Mouse (Mus musculus): ENCODE data around the gene Eya3. TPM values are rescaled to one million over a fixed set of nuclear protein-coding genes. Genes with fewer than 3 reads are reported as not detected.

Eya3 gene
- polyA plus RNA-seq, 1 experiment = 23.0 TPM

DNA sequence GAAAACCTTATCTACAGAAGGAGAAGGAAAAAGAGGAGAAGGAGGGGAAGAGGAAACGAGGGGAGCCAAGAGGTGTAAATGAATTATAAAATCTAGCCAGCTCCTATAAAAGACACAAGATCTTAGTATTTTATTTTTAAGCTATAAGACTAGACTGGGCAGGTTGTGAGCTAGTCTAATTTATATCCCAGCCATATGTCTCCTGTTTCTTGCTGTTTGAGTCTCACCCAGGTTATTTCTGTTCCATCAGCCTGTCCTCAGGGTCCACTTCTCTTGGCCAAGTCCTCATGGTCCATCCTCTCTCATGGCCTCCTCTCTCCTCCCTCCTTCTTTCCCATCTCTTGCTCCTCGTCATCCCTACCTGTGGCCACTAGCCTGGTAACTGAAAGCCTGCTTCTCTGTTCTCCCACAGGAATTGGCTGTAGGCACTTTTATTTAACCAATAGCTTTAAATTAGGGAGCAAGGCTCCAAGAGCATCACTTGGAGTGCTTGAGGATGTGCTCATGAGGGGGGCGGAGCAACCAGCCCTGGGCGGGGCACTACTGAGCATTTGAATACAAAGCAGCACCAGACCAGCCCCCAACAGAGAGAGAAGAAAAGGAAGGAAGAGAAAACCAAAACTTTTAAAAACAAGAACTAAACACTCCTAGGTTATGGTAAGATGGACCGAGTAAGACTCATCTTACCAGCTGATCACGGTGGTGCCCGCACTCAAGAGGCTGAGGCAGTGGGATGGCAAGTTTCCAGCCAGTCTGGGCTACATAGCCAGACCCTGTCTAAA lies 17.3 kb upstream of the Eya3 start:
- Histone ChIP-seq H3K79me3 (ENCODE audit: low read depth) (no peaks in the 10 kb centered on the region), H3ac (ENCODE audit: control insufficient read depth, insufficient read length, low read depth) (no peak overlapping the region), H3K4me3 (ENCODE audit: insufficient read depth, poor library complexity, severe bottlenecking) (no peak overlapping the region), H3K79me2 (ENCODE audit: control insufficient read depth, insufficient read depth) (no peaks in the 10 kb centered on the region), H3K27me3 (ENCODE audit: control insufficient read depth, insufficient read depth, insufficient read length) (no peaks in the 10 kb centered on the region), H3K36me3 (ENCODE audit: control insufficient read depth, insufficient read depth) (no peaks in the 10 kb centered on the region)
- no peak for TF ChIP-seq USF1 (IDR thresholded peaks at IDR 0.05; ENCODE audit: low read depth)
- TF ChIP-seq FOSL1 (IDR thresholded peaks at IDR 0.05; ENCODE audit: insufficient read depth, low read length, poor library complexity, severe bottlenecking) = no peak
- no peak for TF ChIP-seq MYOD1 (IDR thresholded peaks at IDR 0.05; ENCODE audit: control insufficient read depth, insufficient read length, low read depth)
- TF ChIP-seq MAX (IDR thresholded peaks at IDR 0.05) = no peak

DNA sequence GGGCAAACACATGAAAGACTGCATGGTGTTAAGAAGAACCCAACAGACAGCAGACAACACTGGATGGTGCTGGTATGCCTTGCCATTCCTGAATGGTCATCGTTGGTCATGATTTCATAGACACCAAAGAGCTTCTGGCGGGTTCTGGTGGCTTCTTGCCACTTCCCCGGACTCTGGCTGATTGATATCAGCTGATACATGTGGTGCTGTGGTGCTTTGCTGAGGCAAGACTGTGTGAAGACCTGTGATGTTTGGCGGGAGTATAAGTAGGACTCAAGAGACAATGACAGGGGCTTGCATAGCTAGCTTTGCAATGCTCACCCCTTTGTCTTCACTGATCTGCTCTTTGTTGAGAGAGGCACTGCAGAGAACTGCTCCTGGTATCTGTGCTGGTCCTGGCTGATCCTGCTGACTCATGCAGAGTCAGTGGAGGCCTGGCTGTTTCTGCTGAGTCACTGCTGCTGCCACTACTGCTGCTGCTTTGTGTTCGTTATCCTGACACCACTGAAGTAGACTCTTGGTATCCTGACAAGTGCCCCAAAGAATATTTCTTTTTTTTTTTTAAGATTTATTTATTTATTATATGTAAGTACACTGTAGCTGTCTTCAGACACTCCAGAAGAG lies 14.6 kb upstream of the Eya3 start:
- H3K79me3 ChIP-seq (ENCODE audit: low read depth) = no peaks in the 10 kb centered on the region
- H3K27me3 ChIP-seq (ENCODE audit: control insufficient read depth, insufficient read depth, insufficient read length) = no peaks in the 10 kb centered on the region
- no peak overlapping the region for H3K4me3 ChIP-seq (ENCODE audit: insufficient read depth, poor library complexity, severe bottlenecking)
- no peaks in the 10 kb centered on the region for H3K79me2 ChIP-seq (ENCODE audit: control insufficient read depth, insufficient read depth)
- no peaks in the 10 kb centered on the region for H3K36me3 ChIP-seq (ENCODE audit: control insufficient read depth, insufficient read depth)
- TF ChIP-seq USF1 (IDR thresholded peaks at IDR 0.05; ENCODE audit: low read depth) (no peak), MYOD1 (IDR thresholded peaks at IDR 0.05; ENCODE audit: control insufficient read depth, insufficient read length, low read depth) (no peak), FOSL1 (IDR thresholded peaks at IDR 0.05; ENCODE audit: insufficient read depth, low read length, poor library complexity, severe bottlenecking) (peak; percentile 27)
- no peak overlapping the region for H3ac ChIP-seq (ENCODE audit: control insufficient read depth, insufficient read length, low read depth)

DNA sequence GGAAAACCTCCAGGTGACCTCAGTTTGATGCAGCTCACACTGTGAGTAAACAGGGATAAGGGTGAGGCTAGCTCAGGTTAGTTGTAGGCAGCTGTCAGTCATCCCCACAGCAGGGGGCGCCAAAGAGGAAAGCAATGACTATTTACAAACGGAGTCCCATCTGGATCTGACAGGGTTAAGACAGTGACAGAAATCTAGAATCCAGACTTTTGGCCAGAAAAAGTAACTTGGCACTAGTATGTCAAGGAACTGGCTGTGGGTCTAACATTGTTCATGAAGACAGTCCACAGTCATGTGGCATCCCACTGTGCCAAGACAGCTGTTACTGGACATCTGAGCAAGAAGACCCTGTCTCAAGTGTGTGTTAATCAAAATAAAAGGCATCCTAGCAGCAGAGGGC lies 10.0 kb upstream of the Eya3 start:
- TF ChIP-seq CTCF (IDR thresholded peaks at IDR 0.05; ENCODE audit: control insufficient read depth, insufficient read depth, insufficient read length) (peak; percentile 2), FOSL1 (IDR thresholded peaks at IDR 0.05; ENCODE audit: insufficient read depth, low read length, poor library complexity, severe bottlenecking) (no peak)
- H3K4me3 ChIP-seq (ENCODE audit: insufficient read depth, poor library complexity, severe bottlenecking) = no peak overlapping the region
- no peaks in the 10 kb centered on the region for H3K36me3 ChIP-seq (ENCODE audit: control insufficient read depth, insufficient read depth)
- H3K79me3 ChIP-seq (ENCODE audit: low read depth) = no peaks in the 10 kb centered on the region
- H3K79me2 ChIP-seq (ENCODE audit: control insufficient read depth, insufficient read depth) = no peaks in the 10 kb centered on the region
- no peak overlapping the region for H3ac ChIP-seq (ENCODE audit: control insufficient read depth, insufficient read length, low read depth)
- no peaks in the 10 kb centered on the region for H3K27me3 ChIP-seq (ENCODE audit: control insufficient read depth, insufficient read depth, insufficient read length)

DNA sequence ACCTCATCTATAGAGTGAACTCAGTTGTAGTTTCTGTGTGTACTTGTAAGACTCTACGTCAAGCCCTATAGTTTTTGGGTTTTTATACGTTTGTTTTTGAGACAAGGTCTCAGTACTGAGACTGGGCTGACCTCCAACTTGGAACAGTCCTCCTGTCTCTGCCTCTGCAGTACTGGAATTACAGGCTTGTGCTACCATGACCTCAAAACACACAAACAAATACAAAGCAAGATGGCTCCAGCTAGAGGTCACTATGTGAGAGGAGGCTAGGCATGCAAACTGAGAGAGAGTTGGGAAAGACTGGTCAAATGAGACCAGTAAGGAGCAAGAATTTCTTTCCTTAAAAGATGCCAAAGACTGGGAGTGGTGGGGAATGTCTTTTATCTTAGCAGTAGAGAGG lies 2.8 kb upstream of the Eya3 start:
- H3K4me3 ChIP-seq (ENCODE audit: insufficient read depth, poor library complexity, severe bottlenecking) = no peak overlapping the region
- TF ChIP-seq MYOG (IDR thresholded peaks at IDR 0.05; ENCODE audit: control insufficient read depth, extremely low read depth, insufficient read length) = no peak
- no peak for TF ChIP-seq CEBPB (IDR thresholded peaks at IDR 0.05; ENCODE audit: low read depth)
- TF ChIP-seq CTCF (IDR thresholded peaks at IDR 0.05; ENCODE audit: control insufficient read depth, insufficient read depth, insufficient read length) = no peak
- TF ChIP-seq MYOD1 (IDR thresholded peaks at IDR 0.05; ENCODE audit: control insufficient read depth, insufficient read length, low read depth) = no peak
- TF ChIP-seq USF1 (IDR thresholded peaks at IDR 0.05; ENCODE audit: low read depth) = no peak
- TF ChIP-seq FOSL1 (IDR thresholded peaks at IDR 0.05; ENCODE audit: insufficient read depth, low read length, poor library complexity, severe bottlenecking) = no peak
- no peak for TF ChIP-seq MAX (IDR thresholded peaks at IDR 0.05)
- H3K27me3 ChIP-seq (ENCODE audit: control insufficient read depth, insufficient read depth, insufficient read length) = no peaks in the 10 kb centered on the region
- H3ac ChIP-seq (ENCODE audit: control insufficient read depth, insufficient read length, low read depth) = no peak overlapping the region
- H3K36me3 ChIP-seq (ENCODE audit: control insufficient read depth, insufficient read depth) = peaks cover 4% of the 10 kb centered on the region
- H3K79me2 ChIP-seq (ENCODE audit: control insufficient read depth, insufficient read depth) = peaks cover 22% of the 10 kb centered on the region
- H3K79me3 ChIP-seq (ENCODE audit: low read depth) = peaks cover 19% of the 10 kb centered on the region

DNA sequence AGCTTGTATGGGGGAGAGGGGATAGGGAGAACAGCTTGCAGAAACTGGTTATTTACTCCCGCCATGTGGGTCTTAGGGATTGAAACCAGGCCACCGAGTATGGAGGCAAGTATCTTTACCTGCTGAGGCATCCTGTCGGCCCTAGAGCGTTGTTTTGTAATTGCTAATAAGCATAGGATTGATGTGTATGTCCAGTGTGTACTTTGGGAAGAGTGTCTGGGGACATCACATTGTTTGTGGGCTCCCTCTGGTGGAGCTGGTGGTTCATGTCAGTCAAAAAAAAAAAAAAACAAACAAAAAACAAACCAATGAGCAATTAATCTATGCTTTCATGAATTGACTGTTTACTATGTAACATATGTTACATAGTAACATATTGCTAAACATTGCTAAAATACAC lies 2.2 kb upstream of the Eya3 start:
- Histone ChIP-seq H3K27me3 (ENCODE audit: control insufficient read depth, insufficient read depth, insufficient read length) (no peaks in the 10 kb centered on the region), H3K79me3 (ENCODE audit: low read depth) (peaks cover 22% of the 10 kb centered on the region), H3ac (ENCODE audit: control insufficient read depth, insufficient read length, low read depth) (no peak overlapping the region), H3K36me3 (ENCODE audit: control insufficient read depth, insufficient read depth) (peaks cover 6% of the 10 kb centered on the region), H3K79me2 (ENCODE audit: control insufficient read depth, insufficient read depth) (peaks cover 28% of the 10 kb centered on the region), H3K4me3 (ENCODE audit: insufficient read depth, poor library complexity, severe bottlenecking) (no peak overlapping the region)
- TF ChIP-seq CTCF (IDR thresholded peaks at IDR 0.05; ENCODE audit: control insufficient read depth, insufficient read depth, insufficient read length) = peak; percentile 2
- no peak for TF ChIP-seq MYOG (IDR thresholded peaks at IDR 0.05; ENCODE audit: control insufficient read depth, extremely low read depth, insufficient read length)

DNA sequence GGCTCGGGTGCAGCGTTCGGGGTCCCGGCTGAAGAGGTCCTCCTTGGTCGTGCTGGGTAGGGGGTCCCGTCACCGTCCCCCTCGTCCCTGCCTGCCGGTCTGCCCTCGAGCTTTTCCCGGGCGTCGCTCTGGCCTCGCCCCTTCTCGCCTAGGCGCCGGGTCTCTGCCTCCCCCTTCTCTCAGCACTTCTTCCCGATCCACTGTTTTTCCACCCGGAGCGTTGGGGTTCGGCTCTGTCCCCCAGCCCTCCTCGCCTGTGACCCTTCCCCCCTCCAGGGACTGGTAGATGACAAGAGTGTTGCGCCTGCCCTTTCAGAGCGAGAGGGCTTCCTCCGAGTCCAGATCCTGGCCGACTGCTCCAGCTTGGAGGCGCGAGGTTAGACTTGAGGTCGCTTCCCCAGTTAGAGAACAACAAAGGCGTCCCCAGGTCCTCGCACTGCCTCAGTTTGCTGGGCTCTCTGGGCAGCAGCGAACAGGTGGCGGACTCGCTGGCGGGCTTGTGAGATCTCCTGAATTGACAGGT lies 465 bp downstream of the Eya3 start:
- Histone ChIP-seq H3K79me2 (ENCODE audit: control insufficient read depth, insufficient read depth) (peaks cover 55% of the 10 kb centered on the region), H3K27me3 (ENCODE audit: control insufficient read depth, insufficient read depth, insufficient read length) (no peaks in the 10 kb centered on the region), H3K79me3 (ENCODE audit: low read depth) (peaks cover 46% of the 10 kb centered on the region), H3K4me3 (ENCODE audit: insufficient read depth, poor library complexity, severe bottlenecking) (peak overlapping the region; percentile 89), H3ac (ENCODE audit: control insufficient read depth, insufficient read length, low read depth) (peak overlapping the region; percentile 91), H3K36me3 (ENCODE audit: control insufficient read depth, insufficient read depth) (peaks cover 6% of the 10 kb centered on the region)
- TF ChIP-seq MYOD1 (IDR thresholded peaks at IDR 0.05; ENCODE audit: control insufficient read depth, insufficient read length, low read depth) (peak; percentile 14), USF1 (IDR thresholded peaks at IDR 0.05; ENCODE audit: low read depth) (no peak)
